Mouse (Mus musculus) right cerebral cortex, postnatal 10 days (tissue): ENCODE data around the gene Sbf2.

Source experiments
- DNase-seq, 2 experiments: peaks; one replicate each; pipeline ENCODE4 v3.0.0; 2021; ENCODE audit warnings: low spot score in 2 of 2

Gene Sbf2

GRCm38 (mm10) chr7:110279183-110279582 is 335.5 kb downstream of the Sbf2 start:
- DNase-seq, result no peak

DNA sequence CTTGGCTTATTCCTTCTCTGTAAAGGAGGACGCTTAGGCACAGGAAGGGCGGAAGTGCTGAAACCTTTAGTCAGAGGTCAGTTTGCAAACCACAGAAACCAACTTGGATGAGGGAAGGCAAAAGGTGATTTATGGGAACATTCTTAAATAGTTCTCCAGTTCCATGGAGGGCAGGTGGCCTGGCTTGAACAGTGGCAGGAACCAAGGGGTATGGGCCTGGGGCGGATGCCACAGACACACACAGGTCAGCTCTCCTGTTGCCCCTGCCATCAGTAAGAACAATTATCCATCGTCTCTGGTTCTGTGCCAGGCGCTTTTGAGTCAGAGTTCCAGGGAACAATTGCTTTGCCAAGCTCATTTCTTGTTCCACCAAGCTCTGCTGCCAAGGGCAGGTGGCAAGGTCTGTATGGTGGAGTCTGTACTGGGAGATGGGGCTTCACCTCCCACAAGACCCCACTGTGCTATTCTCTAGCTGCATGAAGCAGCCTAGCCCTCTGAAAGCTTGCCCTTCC is 336.9 kb downstream of the Sbf2 start:
- no peak for DNase-seq

DNA sequence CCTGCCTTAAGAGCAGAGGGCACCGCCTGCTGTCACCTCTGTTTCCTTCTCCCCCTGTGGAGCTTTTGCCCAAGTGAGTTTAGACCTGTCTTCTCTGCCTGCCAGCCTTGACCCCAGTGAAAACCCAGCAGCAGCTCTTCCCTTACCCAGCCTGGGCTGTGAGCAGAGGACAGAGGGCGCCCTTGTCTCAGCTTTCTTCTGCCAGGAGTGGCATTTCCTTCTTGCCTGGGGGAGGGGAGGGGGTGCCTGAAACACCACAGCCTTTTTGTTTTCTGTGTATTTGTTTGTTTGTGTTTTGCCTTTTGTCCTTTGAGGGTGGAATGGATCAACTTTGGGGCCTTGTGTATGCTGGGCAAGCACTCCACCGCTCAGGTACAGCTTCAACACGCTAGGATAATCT is 342.3 kb downstream of the Sbf2 start:
- no peak for DNase-seq

DNA sequence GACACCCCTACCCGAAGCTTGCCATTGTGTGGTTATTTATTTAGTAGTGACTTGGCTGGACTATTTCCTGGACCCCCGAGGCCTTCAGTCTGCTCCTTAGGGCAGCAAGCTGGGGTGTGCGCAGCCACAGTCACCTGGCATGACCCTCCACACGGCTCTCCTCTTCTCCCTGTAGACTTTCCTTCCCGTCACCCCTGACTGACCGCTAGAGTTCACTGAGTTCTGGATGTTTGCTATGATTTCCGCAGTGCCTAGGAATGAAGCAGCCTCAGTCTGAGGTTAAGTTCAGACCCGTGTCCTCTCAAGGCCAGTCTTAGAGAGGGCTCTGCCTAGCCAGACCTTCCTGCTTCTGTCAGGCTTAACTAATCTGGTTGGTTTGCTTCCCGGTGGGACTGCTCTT is 342.9 kb downstream of the Sbf2 start:
- DNase-seq, result no peak

DNA sequence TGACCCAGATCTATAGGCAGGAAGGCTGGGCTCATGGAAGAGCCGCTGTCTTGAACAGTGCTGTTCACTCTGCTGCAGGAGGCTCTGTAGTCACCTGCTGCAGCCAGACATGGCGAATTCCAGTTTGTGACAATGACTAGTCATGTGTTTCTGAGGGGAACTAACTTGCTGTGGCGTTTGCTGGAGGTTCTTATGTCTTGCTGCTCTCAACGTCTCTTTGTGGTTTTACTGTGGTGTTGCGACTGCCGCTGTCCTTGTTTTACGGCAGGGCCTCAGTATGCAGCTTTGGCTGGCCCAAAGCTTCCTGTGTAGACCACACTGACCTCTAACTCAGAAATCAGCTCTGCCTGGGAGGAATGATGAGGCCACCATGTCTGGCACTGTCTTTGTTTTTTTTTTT is 344.3 kb downstream of the Sbf2 start:
- no peak for DNase-seq

- peak; percentile 48 to 50 for DNase-seq
These were observed 344.9 kb downstream of the Sbf2 start for GRCm38 (mm10) chr7:110269777-110270176.

- DNase-seq, result no peak
These were observed 346.2 kb downstream of the Sbf2 start for GRCm38 (mm10) chr7:110268511-110268910.

GRCm38 (mm10) chr7:110267994-110268393 is 346.7 kb downstream of the Sbf2 start:
- DNase-seq, result no peak

DNA sequence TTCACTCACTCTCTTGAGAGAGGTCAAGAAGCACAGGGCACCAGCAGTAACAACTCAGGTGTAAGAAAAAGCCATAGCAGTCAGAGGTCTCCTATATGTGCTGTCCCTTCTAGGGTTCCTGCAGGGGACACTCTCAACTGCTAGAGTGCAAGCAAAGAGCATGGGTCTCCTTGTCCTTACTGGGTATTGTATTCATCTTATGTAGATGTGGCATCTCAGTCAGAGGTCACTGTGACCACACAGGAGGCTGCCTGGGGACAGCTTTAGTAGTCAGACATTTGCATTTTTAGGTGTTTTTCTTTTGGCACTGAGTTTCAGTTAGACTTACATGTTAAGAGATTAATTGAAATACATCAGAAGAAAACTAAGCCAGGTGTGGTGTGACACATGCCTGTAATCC is 347.7 kb downstream of the Sbf2 start:
- DNase-seq, result no peak

DNA sequence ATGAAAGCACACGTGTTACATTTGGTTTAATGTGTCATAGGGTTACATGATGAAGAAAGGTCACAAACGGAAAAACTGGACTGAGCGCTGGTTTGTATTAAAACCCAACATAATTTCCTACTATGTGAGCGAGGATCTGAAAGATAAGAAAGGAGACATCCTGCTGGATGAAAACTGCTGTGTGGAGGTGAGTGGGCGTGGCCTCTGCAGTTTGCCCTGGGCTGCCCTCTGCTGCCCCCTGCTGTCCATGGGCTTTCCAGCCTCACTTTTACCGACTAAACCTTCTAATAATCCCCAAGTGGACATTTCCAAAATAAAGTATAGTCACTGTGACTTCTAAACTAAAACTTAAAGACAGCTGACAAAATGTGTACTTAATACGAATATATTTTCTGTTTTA is 348.9 kb downstream of the Sbf2 start:
- DNase-seq, result peak; percentile 60 to 80

DNA sequence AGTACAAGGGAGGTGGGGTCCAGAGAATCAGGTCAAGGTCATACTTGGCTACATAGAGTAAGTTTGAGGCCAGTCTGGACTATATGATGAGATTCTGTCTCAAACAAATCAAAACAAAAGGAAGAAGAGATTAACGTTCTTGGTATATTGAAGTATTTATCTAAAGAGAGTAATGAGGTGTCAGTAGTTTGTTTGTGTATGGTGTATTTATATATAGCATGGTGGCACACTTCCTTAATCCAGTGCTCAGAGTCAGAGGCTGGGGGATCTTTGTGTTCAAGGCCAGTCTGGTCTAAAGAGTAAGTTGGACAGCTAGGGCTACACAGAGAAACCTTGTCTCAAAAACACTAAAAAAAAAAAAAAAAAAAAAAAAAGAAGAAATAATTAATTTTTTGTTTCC is 351.2 kb downstream of the Sbf2 start:
- DNase-seq, result no peak

- no peak for DNase-seq
These were observed 352.1 kb downstream of the Sbf2 start for GRCm38 (mm10) chr7:110262661-110263060.

GRCm38 (mm10) chr7:110261807-110262206 is 352.9 kb downstream of the Sbf2 start:
- DNase-seq, result no peak

- DNase-seq, result peak; percentile 44 to 64
These were observed 354.6 kb downstream of the Sbf2 start for GRCm38 (mm10) chr7:110259966-110260711.

DNA sequence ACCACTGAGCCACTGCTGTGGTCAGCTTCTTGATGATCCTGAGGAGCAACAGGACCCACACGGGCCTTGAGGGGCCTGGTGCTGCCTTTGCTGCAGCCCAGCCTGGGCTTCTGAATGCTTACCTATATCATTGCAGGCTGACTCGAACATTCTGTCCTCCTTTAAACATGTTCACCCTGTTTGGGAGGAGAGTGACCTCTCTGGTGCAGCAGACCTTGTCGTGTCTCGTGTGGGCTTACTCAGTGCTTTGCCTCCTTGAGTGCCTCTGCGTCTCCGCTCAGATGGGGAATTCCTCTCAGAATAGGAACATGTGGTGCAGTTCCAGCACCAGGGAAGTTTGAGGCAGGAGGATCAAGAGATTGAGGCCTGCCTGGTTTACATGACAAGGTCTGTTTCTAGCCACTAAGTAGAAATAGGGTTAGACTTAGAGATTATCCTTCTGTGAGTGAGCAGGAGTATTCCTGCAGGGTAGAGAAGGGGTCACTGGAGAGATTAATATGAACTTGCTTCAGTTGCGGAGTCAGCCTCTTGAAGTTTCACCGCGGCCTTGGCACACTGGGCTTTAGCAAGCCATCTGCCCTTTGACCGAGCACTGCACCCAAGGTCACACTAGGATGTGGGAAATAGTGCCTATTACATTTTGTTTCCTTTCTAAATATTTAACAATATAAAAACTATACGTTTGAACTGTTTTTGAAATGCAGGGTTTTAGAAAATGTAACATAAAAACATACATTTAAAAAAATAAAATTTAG is 356.3 kb downstream of the Sbf2 start:
- DNase-seq, result no peak
